Mouse (Mus musculus) heart, embryonic 10.5 days (tissue): ENCODE results near the gene Rac3. TPM values are rescaled to one million over a fixed set of nuclear protein-coding genes. Genes with fewer than 3 reads are reported as not detected.

Experiments
- polyA plus RNA-seq: library from polyadenylated mRNA; unstranded; fragments of >200 nt; fragmentation: Nextera tagmentation; extraction: Ambion mirVana; gene quantifications from 2 replicates; pipeline ENCODE4 v1.2.1, GENCODE M21; 2016

Gene Rac3
- polyA plus RNA-seq, 1 experiment from 2014 or later, result 13.8 TPM

Other genes starting within 250 kb of the Rac3 start
- 259 and 270 TPM in 2 replicates for gene Mrpl12, start 236.9 kb upstream of the Rac3 start, polyA plus RNA-seq
- gene Slc25a10, start 229.6 kb upstream of the Rac3 start, polyA plus RNA-seq, result 55.6 and 56.6 TPM in 2 replicates
- 0.26 and 2.2 TPM in 2 replicates for gene Gcgr, start 190.8 kb upstream of the Rac3 start, polyA plus RNA-seq
- 153 and 186 TPM in 2 replicates for gene Mcrip1, start 171.7 kb upstream of the Rac3 start, polyA plus RNA-seq
- gene Ppp1r27, start 170.3 kb upstream of the Rac3 start, polyA plus RNA-seq, result not detected in 2 replicates
- 550 and 670 TPM in 2 replicates for gene P4hb, start 148.2 kb upstream of the Rac3 start, polyA plus RNA-seq
- gene Arhgdia, start 139.8 kb upstream of the Rac3 start, polyA plus RNA-seq, result 587 and 673 TPM in 2 replicates
- gene Alyref, start 123.1 kb upstream of the Rac3 start, polyA plus RNA-seq, result 365 and 444 TPM in 2 replicates
- 186 and 201 TPM in 2 replicates for gene Anapc11, start 123.0 kb upstream of the Rac3 start, polyA plus RNA-seq
- gene Npb, start 113.0 kb upstream of the Rac3 start, polyA plus RNA-seq, result 4.8 and 7.0 TPM in 2 replicates
- 119 and 130 TPM in 2 replicates for gene Pcyt2, start 103.5 kb upstream of the Rac3 start, polyA plus RNA-seq
- 25.6 and 29.5 TPM in 2 replicates for gene Sirt7, start 96.2 kb upstream of the Rac3 start, polyA plus RNA-seq
- 22.7 and 28.2 TPM in 2 replicates for gene Mafg, start 87.9 kb upstream of the Rac3 start, polyA plus RNA-seq
- gene Pycr1, start 77.7 kb upstream of the Rac3 start, polyA plus RNA-seq, result 28.5 and 29.9 TPM in 2 replicates
- 6.7 and 9.3 TPM in 2 replicates for gene Myadml2, start 73.3 kb upstream of the Rac3 start, polyA plus RNA-seq
- gene Notum, start 60.3 kb upstream of the Rac3 start, polyA plus RNA-seq, result 1.6 and 5.8 TPM in 2 replicates
- gene Aspscr1, start 48.5 kb upstream of the Rac3 start, polyA plus RNA-seq, result 127 and 134 TPM in 2 replicates
- 124 and 136 TPM in 2 replicates for gene Cenpx, start 7.7 kb upstream of the Rac3 start, polyA plus RNA-seq
- gene Lrrc45, start 7.5 kb upstream of the Rac3 start, polyA plus RNA-seq, result 31.7 and 43.6 TPM in 2 replicates
- 8.8 and 10.6 TPM in 2 replicates for gene Dcxr, start 5.8 kb downstream of the Rac3 start, polyA plus RNA-seq
- gene Cbr2, start 10.6 kb downstream of the Rac3 start, polyA plus RNA-seq, result 1.1 and 1.3 TPM in 2 replicates
- 6.4 and 7.7 TPM in 2 replicates for gene Hmga1b, start 41.3 kb downstream of the Rac3 start, polyA plus RNA-seq
- 28.4 and 30.4 TPM in 2 replicates for gene Rfng, start 62.7 kb downstream of the Rac3 start, polyA plus RNA-seq
- gene Gps1, start 62.8 kb downstream of the Rac3 start, polyA plus RNA-seq, result 184 and 208 TPM in 2 replicates
- gene Dus1l, start 74.9 kb downstream of the Rac3 start, polyA plus RNA-seq, result 70.5 and 88.8 TPM in 2 replicates
- gene Fasn, start 103.1 kb downstream of the Rac3 start, polyA plus RNA-seq, result 55.2 and 74.9 TPM in 2 replicates
- 6.0 and 6.5 TPM in 2 replicates for gene Ccdc57, start 211.4 kb downstream of the Rac3 start, polyA plus RNA-seq
- gene Slc16a3, start 227.0 kb downstream of the Rac3 start, polyA plus RNA-seq, result 416 and 440 TPM in 2 replicates